Mouse (Mus musculus): Measurements from ENCODE around the gene Ell. TPM values are rescaled to one million over a fixed set of nuclear protein-coding genes. Genes with fewer than 3 reads are reported as not detected.
A peak's percentile ranks its signal among the peaks of the same experiment; 100 is the strongest.

Ell gene
- polyA plus RNA-seq, 1 experiment from 2014 or later = 21.1 TPM

DNA sequence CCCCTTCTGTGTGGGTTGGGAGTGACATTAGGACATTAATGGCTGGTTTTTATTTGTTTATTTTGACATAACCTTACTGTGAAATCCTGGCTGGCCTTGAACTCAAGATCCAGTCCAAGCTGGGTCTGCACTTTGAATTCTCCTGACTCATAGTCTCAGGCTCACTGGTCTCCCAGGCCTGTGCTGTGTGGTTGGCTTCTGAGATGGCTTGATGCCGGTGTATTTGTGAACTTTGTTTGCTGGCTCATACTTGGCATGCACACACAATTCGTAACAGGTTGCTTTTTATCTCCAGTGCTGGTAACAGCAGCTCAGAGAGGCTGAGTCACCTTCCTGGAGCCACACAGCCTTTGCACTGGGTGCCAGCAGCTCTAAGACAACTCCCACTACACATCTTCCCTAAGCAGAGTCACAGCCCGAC lies 9.5 kb upstream of the Ell start:
- Histone ChIP-seq H3K9me3 (no peaks in the 10 kb centered on the region), H3K4me3 (0 out of 2 replicates have a peak overlapping the region, but pooled peaks have one; percentile 25), H3K36me3 (replicated peaks) (peaks cover 57% of the 10 kb centered on the region), H3K27me3 (replicated peaks; ENCODE audit: low read depth, poor library complexity, severe bottlenecking) (no peaks in the 10 kb centered on the region), H3K4me1 (peaks cover 26% of the 10 kb centered on the region), H3K27ac (replicated peaks) (no peak overlapping the region)
- WGBS = 94% methylated on average over 3 of the region's 3 CpGs
- DNase-seq (ENCODE audit: low spot score) = no peak

- WGBS = 91% methylated on average over 2 of the region's 2 CpGs
- Histone ChIP-seq H3K4me1 (peaks cover 26% of the 10 kb centered on the region), H3K27ac (replicated peaks) (no peak overlapping the region), H3K9me3 (no peaks in the 10 kb centered on the region), H3K36me3 (replicated peaks) (peaks cover 62% of the 10 kb centered on the region), H3K27me3 (replicated peaks; ENCODE audit: low read depth, poor library complexity, severe bottlenecking) (no peaks in the 10 kb centered on the region), H3K4me3 (no peak overlapping the region)
- no peak for DNase-seq (ENCODE audit: low spot score)
These were observed 8.9 kb upstream of the Ell start for GRCm38 (mm10) chr8:70530314-70530713.

GRCm38 (mm10) chr8:70534281-70534680 lies 5.0 kb upstream of the Ell start:
- 93% methylated on average over 12 of the region's 12 CpGs for WGBS
- no peak overlapping the region for H3K27ac ChIP-seq (replicated peaks)
- no peaks in the 10 kb centered on the region for H3K27me3 ChIP-seq (replicated peaks; ENCODE audit: low read depth, poor library complexity, severe bottlenecking)
- H3K9me3 ChIP-seq = no peaks in the 10 kb centered on the region
- peak overlapping the region; percentile 1; the same call in 1 of the 2 replicates for H3K4me3 ChIP-seq
- peaks cover 11% of the 10 kb centered on the region for H3K4me1 ChIP-seq
- H3K36me3 ChIP-seq (replicated peaks) = peaks cover 84% of the 10 kb centered on the region
- DNase-seq (ENCODE audit: low spot score) = no peak

- H3K4me3 ChIP-seq = no peak overlapping the region
- no peak for DNase-seq (ENCODE audit: low spot score)
- no peaks in the 10 kb centered on the region for H3K27me3 ChIP-seq (replicated peaks; ENCODE audit: low read depth, poor library complexity, severe bottlenecking)
- peaks cover 12% of the 10 kb centered on the region for H3K4me1 ChIP-seq
- 90% methylated on average over 3 of the region's 3 CpGs for WGBS
- no peak overlapping the region for H3K27ac ChIP-seq (replicated peaks)
- H3K9me3 ChIP-seq = no peaks in the 10 kb centered on the region
- peaks cover 74% of the 10 kb centered on the region for H3K36me3 ChIP-seq (replicated peaks)
These were observed 4.0 kb upstream of the Ell start for GRCm38 (mm10) chr8:70535221-70535620.

GRCm38 (mm10) chr8:70535701-70536100 lies 3.6 kb upstream of the Ell start:
- Histone ChIP-seq H3K27me3 (replicated peaks; ENCODE audit: low read depth, poor library complexity, severe bottlenecking) (no peaks in the 10 kb centered on the region), H3K36me3 (replicated peaks) (peaks cover 70% of the 10 kb centered on the region), H3K4me1 (peaks cover 17% of the 10 kb centered on the region), H3K9me3 (no peaks in the 10 kb centered on the region), H3K4me3 (no peak overlapping the region), H3K27ac (replicated peaks) (no peak overlapping the region)
- DNase-seq (ENCODE audit: low spot score) = no peak
- 87% methylated on average over 2 of the region's 2 CpGs for WGBS

- 15% methylated on average over 24 of the region's 24 CpGs for WGBS
- Histone ChIP-seq H3K27ac (replicated peaks) (peak overlapping the region; percentile 91; the same call in 1 of the 2 replicates), H3K9me3 (no peaks in the 10 kb centered on the region), H3K4me3 (peak overlapping the region; percentile 88), H3K4me1 (peaks cover 28% of the 10 kb centered on the region), H3K27me3 (replicated peaks; ENCODE audit: low read depth, poor library complexity, severe bottlenecking) (no peaks in the 10 kb centered on the region), H3K36me3 (replicated peaks) (peaks cover 46% of the 10 kb centered on the region)
- DNase-seq (ENCODE audit: low spot score) = peak; percentile 60
These were observed 1.2 kb upstream of the Ell start for GRCm38 (mm10) chr8:70538024-70538579.

GRCm38 (mm10) chr8:70538633-70539076 lies 602 bp upstream of the Ell start:
- Histone ChIP-seq H3K27me3 (replicated peaks; ENCODE audit: low read depth, poor library complexity, severe bottlenecking) (no peaks in the 10 kb centered on the region), H3K4me1 (peaks cover 31% of the 10 kb centered on the region), H3K36me3 (replicated peaks) (peaks cover 40% of the 10 kb centered on the region), H3K27ac (replicated peaks) (peak overlapping the region; percentile 91), H3K4me3 (peak overlapping the region; percentile 88), H3K9me3 (no peaks in the 10 kb centered on the region)
- under 1% methylated on average over 32 of the region's 32 CpGs for WGBS
- peak; percentile 100 for DNase-seq (ENCODE audit: low spot score)

- 16% methylated on average over 4 of the region's 4 CpGs for WGBS
- H3K4me3 ChIP-seq = peak overlapping the region; percentile 88
- H3K27ac ChIP-seq (replicated peaks) = peak overlapping the region; percentile 91
- H3K4me1 ChIP-seq = peaks cover 31% of the 10 kb centered on the region
- DNase-seq (ENCODE audit: low spot score) = no peak
- peaks cover 29% of the 10 kb centered on the region for H3K36me3 ChIP-seq (replicated peaks)
- H3K27me3 ChIP-seq (replicated peaks; ENCODE audit: low read depth, poor library complexity, severe bottlenecking) = no peaks in the 10 kb centered on the region
- H3K9me3 ChIP-seq = no peaks in the 10 kb centered on the region
These were observed 803 bp downstream of the Ell start for GRCm38 (mm10) chr8:70540013-70540506.

- no peak for DNase-seq (ENCODE audit: low spot score)
- H3K36me3 ChIP-seq (replicated peaks) = peaks cover 24% of the 10 kb centered on the region
- H3K27ac ChIP-seq (replicated peaks) = peak overlapping the region; percentile 91
- 59% methylated on average over 7 of the region's 7 CpGs for WGBS
- peak overlapping the region; percentile 88 for H3K4me3 ChIP-seq
- no peaks in the 10 kb centered on the region for H3K9me3 ChIP-seq
- no peaks in the 10 kb centered on the region for H3K27me3 ChIP-seq (replicated peaks; ENCODE audit: low read depth, poor library complexity, severe bottlenecking)
- H3K4me1 ChIP-seq = peaks cover 31% of the 10 kb centered on the region
These were observed 1.3 kb downstream of the Ell start for GRCm38 (mm10) chr8:70540507-70541071.

DNA sequence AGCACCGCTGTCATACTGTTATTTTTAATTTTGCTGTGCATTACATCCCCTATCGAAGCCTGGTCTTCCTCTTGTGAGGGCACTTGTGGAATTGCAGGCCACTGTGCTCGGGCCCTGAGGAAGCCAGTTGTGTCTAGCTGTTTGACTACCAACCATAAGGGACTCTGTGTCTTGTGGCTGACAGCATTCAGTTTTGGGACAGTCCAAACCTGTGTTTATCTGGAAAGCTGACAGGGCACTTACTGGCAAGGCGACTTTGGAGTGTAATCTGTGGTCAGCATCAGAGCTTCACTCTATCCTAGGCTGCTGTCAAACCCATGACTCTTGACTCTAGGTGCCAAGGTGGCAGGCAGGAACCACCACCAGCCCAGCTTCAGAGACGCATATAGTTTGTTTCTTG lies 1.8 kb downstream of the Ell start:
- DNase-seq (ENCODE audit: low spot score) = no peak
- H3K27ac ChIP-seq (replicated peaks) = no peak overlapping the region
- peaks cover 19% of the 10 kb centered on the region for H3K36me3 ChIP-seq (replicated peaks)
- H3K4me1 ChIP-seq = peaks cover 31% of the 10 kb centered on the region
- H3K9me3 ChIP-seq = no peaks in the 10 kb centered on the region
- peak overlapping the region; percentile 88 for H3K4me3 ChIP-seq
- WGBS = 85% methylated on average over 5 of the region's 5 CpGs
- H3K27me3 ChIP-seq (replicated peaks; ENCODE audit: low read depth, poor library complexity, severe bottlenecking) = no peaks in the 10 kb centered on the region

- WGBS = 65% methylated on average over 6 of the region's 6 CpGs
- H3K27ac ChIP-seq (replicated peaks) = no peak overlapping the region
- no peaks in the 10 kb centered on the region for H3K27me3 ChIP-seq (replicated peaks; ENCODE audit: low read depth, poor library complexity, severe bottlenecking)
- no peak for DNase-seq (ENCODE audit: low spot score)
- H3K9me3 ChIP-seq = no peaks in the 10 kb centered on the region
- H3K4me3 ChIP-seq = no peak overlapping the region
- H3K36me3 ChIP-seq (replicated peaks) = peaks cover 3% of the 10 kb centered on the region; the same call in 1 of the 2 replicates
- peaks cover 23% of the 10 kb centered on the region for H3K4me1 ChIP-seq
These were observed 5.0 kb downstream of the Ell start for GRCm38 (mm10) chr8:70544200-70544687.

DNA sequence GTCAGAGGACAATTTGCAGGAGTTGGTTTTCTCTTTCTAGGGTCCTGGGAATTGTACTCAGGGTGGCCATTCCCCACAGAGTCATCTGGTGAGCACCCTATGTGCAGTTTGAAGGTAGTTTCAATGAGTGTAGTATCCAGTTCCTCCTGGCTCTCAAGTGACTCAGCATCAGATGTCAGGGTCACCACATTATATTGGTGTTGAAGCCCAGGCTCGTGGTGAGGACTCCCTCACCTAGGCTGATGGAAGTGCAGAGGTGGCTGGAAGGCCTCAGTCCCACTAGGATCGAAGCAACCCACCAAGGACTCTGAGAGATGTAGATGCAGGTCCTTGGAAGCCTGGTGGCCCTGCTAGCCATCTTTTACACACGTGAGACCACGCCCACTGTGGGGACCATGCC lies 7.2 kb downstream of the Ell start:
- DNase-seq (ENCODE audit: low spot score) = no peak
- Histone ChIP-seq H3K27ac (replicated peaks) (no peak overlapping the region), H3K27me3 (replicated peaks; ENCODE audit: low read depth, poor library complexity, severe bottlenecking) (no peaks in the 10 kb centered on the region), H3K9me3 (no peaks in the 10 kb centered on the region), H3K4me1 (peaks cover 10% of the 10 kb centered on the region), H3K36me3 (replicated peaks) (peaks cover 3% of the 10 kb centered on the region; the same call in 1 of the 2 replicates), H3K4me3 (no peak overlapping the region)
- 86% methylated on average over 4 of the region's 4 CpGs for WGBS

DNA sequence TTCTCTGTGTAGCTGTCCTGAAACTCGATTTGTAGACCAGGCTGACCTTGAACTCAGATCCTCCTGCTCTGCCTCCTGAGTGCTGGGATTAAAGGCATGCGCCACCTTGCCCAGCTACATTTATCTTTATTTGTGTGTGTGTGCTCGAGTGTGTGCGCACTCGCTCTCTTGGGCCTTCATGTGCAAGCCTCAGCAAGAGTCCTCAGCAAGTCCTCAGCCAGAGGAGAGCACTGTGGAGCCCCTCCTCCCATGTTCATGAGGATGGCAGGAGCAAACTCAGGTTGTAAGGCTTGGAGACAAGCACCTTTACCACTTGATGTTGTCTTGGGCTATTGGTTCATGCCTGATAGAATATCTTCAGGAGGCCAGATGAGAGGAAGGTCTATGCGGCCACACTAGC lies 8.5 kb downstream of the Ell start:
- no peak overlapping the region for H3K27ac ChIP-seq (replicated peaks)
- DNase-seq (ENCODE audit: low spot score) = no peak
- H3K27me3 ChIP-seq (replicated peaks; ENCODE audit: low read depth, poor library complexity, severe bottlenecking) = no peaks in the 10 kb centered on the region
- H3K4me1 ChIP-seq = peaks cover 18% of the 10 kb centered on the region
- H3K9me3 ChIP-seq = no peaks in the 10 kb centered on the region
- H3K36me3 ChIP-seq (replicated peaks) = peaks cover 3% of the 10 kb centered on the region; the same call in 1 of the 2 replicates
- no peak overlapping the region for H3K4me3 ChIP-seq
- WGBS = 92% methylated on average over 6 of the region's 6 CpGs

All from embryonic facial prominence, embryonic 10.5 days (tissue).